Mouse (Mus musculus): ENCODE data around the gene D030056L22Rik. TPM values are rescaled to one million over a fixed set of nuclear protein-coding genes. Genes with fewer than 3 reads are reported as not detected.

The D030056L22Rik gene
- polyA plus RNA-seq, 1 experiment from 2014 or later, result 31.0 TPM

DNA sequence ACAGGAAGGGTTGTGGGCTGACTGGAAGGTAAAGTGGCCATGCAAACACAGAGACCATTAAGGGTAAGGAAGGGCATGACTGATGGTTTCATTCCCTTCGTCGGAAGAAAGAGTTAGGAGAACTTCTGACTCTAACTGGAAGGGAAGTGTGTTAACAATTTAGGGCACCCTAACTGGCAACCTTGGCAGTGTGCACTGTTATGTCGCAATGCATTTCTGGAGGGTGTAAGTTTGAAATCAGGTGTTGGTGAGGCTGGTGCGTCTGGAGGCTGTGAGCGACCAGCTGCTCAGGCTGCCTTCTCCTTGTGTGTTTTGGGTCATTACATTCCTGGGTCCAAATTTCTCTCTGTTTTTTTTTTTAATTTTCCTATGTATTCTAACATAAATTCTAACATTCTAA lies 31.0 kb downstream of the D030056L22Rik start:
- no peaks in the 10 kb centered on the region for H3K36me3 ChIP-seq (ENCODE audit: insufficient read depth, low read length)
- WGBS, result 81% methylated on average over 5 of the region's 5 CpGs
- H3K9me3 ChIP-seq (replicated peaks; ENCODE audit: low read length), result no peaks in the 10 kb centered on the region
- H3K27me3 ChIP-seq (ENCODE audit: insufficient read depth, low read length), result no peaks in the 10 kb centered on the region
- ATAC-seq (replicated peaks; ENCODE audit: low FRiP score, low read depth) (no peak), DNase-seq (ENCODE audit: low spot score) (no peak)
- H3K4me3 ChIP-seq (replicated peaks; ENCODE audit: low read depth, low read length), result no peak overlapping the region
- no peaks in the 10 kb centered on the region for H3K4me1 ChIP-seq (replicated peaks; ENCODE audit: insufficient read depth, low read length)
- H3K27ac ChIP-seq, result no peak overlapping the region
- H3K9ac ChIP-seq (ENCODE audit: low read depth, low read length), result no peak overlapping the region
- no peak for TF ChIP-seq CTCF (IDR thresholded peaks at IDR 0.05; ENCODE audit: low read depth)
- no peak overlapping the region for H3K4me2 ChIP-seq (ENCODE audit: low read length)

DNA sequence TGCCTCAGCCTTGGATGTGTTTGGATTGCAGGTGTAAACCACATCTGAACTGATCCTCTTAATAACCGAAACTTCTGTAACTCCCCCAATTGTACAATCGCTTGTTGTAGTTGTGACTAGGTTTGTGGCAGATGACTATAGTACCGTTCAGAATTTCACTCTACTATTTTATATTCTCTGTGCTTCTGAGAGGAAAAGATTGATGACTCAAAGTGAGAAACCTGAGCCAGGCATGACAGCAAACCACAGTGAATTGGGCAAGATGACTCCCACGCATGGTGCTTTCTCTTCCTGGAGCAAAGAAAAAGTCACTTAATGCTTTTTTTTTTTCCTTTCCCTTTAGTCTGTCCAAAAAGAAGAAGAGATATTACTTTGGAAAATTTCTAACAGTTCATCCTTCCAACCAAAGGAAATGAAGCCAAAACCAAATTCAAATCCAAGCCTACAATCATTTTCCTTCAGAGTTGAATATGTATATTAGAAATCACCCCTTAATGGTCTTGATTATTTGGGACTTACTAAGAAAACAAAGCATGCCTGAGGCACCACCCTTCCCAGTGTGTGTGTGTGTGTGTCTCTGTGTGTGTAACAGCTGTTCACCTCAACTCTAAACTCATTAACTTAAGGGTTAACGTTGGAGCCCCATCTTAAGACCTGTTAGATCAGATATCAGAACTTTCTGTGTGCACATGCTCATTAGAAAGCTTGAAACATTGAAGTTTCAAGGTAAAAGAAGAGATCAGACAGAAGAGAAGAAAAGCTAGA lies 33.8 kb downstream of the D030056L22Rik start:
- Histone ChIP-seq H3K4me1 (replicated peaks; ENCODE audit: insufficient read depth, low read length) (no peaks in the 10 kb centered on the region), H3K4me3 (replicated peaks; ENCODE audit: low read depth, low read length) (no peak overlapping the region), H3K36me3 (ENCODE audit: insufficient read depth, low read length) (no peaks in the 10 kb centered on the region), H3K27ac (no peak overlapping the region), H3K9me3 (replicated peaks; ENCODE audit: low read length) (no peaks in the 10 kb centered on the region), H3K27me3 (ENCODE audit: insufficient read depth, low read length) (no peaks in the 10 kb centered on the region), H3K9ac (ENCODE audit: low read depth, low read length) (no peak overlapping the region), H3K4me2 (ENCODE audit: low read length) (no peak overlapping the region)
- DNase-seq (ENCODE audit: low spot score) (peak; percentile 57), ATAC-seq (replicated peaks; ENCODE audit: low FRiP score, low read depth) (no peak)
- TF ChIP-seq CTCF (IDR thresholded peaks at IDR 0.05; ENCODE audit: low read depth), result no peak
- WGBS, result 50% methylated on average over 5 of the region's 5 CpGs

DNA sequence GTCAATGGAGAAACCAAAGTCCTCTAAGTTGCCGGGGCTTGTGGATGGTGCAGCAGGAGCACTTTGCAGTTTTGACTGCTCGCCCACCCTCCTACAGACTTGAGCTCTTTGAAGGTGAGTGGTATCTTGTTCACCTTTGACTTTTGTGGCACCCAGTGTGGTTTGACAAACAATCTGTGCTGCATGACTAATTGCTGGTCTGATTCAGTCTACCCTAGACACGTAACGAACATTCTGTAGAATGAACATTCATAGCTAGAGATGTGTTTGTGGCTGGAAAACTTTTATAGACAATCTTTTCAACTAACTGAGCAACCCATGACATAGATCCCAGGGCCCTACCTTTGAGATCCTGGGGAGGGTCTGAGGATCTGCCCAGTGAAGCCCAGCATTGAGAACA lies 34.4 kb downstream of the D030056L22Rik start:
- Histone ChIP-seq H3K27me3 (ENCODE audit: insufficient read depth, low read length) (no peaks in the 10 kb centered on the region), H3K4me2 (ENCODE audit: low read length) (no peak overlapping the region), H3K4me3 (replicated peaks; ENCODE audit: low read depth, low read length) (no peak overlapping the region), H3K27ac (no peak overlapping the region), H3K4me1 (replicated peaks; ENCODE audit: insufficient read depth, low read length) (no peaks in the 10 kb centered on the region), H3K9ac (ENCODE audit: low read depth, low read length) (no peak overlapping the region), H3K36me3 (ENCODE audit: insufficient read depth, low read length) (no peaks in the 10 kb centered on the region), H3K9me3 (replicated peaks; ENCODE audit: low read length) (no peaks in the 10 kb centered on the region)
- WGBS, result 81% methylated on average over 4 of the region's 4 CpGs
- no peak for ATAC-seq (replicated peaks; ENCODE audit: low FRiP score, low read depth)
- TF ChIP-seq CTCF (IDR thresholded peaks at IDR 0.05; ENCODE audit: low read depth), result no peak
- DNase-seq (ENCODE audit: low spot score), result no peak

DNA sequence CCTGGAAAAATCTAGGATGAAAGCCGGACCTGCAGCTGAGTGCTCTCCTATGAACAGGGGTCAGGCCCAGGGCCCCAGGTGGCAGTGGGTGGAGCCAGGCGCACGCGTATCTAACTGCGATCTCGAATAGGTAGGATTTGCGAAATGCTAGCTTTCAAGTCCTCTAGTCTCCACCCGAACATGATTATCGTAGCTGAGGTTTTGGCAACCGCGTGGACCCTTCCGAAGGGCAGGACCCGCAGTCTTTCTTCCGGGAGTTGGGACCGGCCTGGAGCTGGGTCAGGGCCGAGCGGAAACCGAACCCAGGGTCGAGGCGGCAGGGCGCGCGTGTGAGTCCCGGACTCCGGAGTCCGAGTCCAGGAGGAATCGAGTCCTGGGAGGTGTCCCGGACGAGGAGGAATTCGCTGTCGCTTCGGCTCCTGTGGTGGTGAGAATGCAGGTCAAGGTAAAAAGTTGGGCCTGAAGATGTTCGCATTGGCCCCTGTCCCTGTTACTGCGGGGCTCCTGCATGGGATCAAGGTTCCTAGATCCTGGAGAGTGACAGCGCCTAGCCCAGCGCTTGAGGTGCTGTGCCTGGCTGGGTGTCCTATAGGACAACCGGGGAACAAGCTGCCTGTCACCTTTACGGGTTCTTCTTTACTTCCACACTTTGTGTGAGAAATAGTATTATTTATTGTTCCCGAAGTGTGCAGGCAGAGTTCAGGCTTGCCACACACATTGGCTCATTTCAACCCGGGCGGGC lies 36.8 kb downstream of the D030056L22Rik start, which contains the start of gene Trpm6:
TSS of gene Trpm6 (plus strand) at position 386 of the 742 bp plus-strand sequence.
- Histone ChIP-seq H3K27ac (no peak within 1 kb of the TSS), H3K9me3 (replicated peaks; ENCODE audit: low read length) (no peaks in the 10 kb centered on the region), H3K27me3 (ENCODE audit: insufficient read depth, low read length) (no peaks in the 10 kb centered on the region), H3K9ac (ENCODE audit: low read depth, low read length) (peak within 1 kb of the TSS; percentile 38; the same call in 1 of the 2 replicates), H3K36me3 (ENCODE audit: insufficient read depth, low read length) (no peaks in the 10 kb centered on the region), H3K4me1 (replicated peaks; ENCODE audit: insufficient read depth, low read length) (no peaks in the 10 kb centered on the region), H3K4me2 (ENCODE audit: low read length) (peak within 1 kb of the TSS; percentile 60), H3K4me3 (replicated peaks; ENCODE audit: low read depth, low read length) (peak within 1 kb of the TSS; percentile 23)
- TF ChIP-seq CTCF (IDR thresholded peaks at IDR 0.05; ENCODE audit: low read depth), result no peak
- WGBS, result 5% methylated on average over 41 of the region's 41 CpGs
- ATAC-seq (replicated peaks; ENCODE audit: low FRiP score, low read depth) (peak; percentile 65; the same call in 1 of the 2 replicates), DNase-seq (ENCODE audit: low spot score) (no peak)

DNA sequence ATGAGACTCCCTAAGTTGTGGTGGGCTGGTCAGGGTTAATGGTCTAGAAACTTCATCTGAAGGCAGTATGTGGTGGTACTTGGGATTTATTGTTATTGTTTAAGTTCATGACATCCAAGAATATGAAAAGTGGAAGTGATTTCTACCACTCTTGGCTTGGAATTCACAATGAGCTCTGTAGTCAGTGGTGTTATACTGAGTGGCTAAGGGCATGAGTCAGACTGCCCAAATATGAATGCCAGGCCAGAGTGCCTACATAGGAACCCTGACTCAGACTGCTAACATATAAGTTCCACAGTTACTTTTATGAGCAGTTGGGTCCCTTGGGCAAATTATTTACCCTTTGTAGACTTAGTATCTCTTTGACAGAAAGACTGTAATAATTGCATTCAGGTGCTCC lies 44.2 kb downstream of the D030056L22Rik start:
- no peaks in the 10 kb centered on the region for H3K9me3 ChIP-seq (replicated peaks; ENCODE audit: low read length)
- H3K27ac ChIP-seq, result no peak overlapping the region
- no peak overlapping the region for H3K4me3 ChIP-seq (replicated peaks; ENCODE audit: low read depth, low read length)
- H3K36me3 ChIP-seq (ENCODE audit: insufficient read depth, low read length), result no peaks in the 10 kb centered on the region
- H3K4me2 ChIP-seq (ENCODE audit: low read length), result no peak overlapping the region
- DNase-seq (ENCODE audit: low spot score), result no peak
- H3K4me1 ChIP-seq (replicated peaks; ENCODE audit: insufficient read depth, low read length), result 0 out of 2 replicates have a peak, but pooled peaks cover 3% of the 10 kb centered on the region
- no peak for TF ChIP-seq CTCF (IDR thresholded peaks at IDR 0.05; ENCODE audit: low read depth)
- no peak for ATAC-seq (replicated peaks; ENCODE audit: low FRiP score, low read depth)
- H3K9ac ChIP-seq (ENCODE audit: low read depth, low read length), result no peak overlapping the region
- H3K27me3 ChIP-seq (ENCODE audit: insufficient read depth, low read length), result no peaks in the 10 kb centered on the region

DNA sequence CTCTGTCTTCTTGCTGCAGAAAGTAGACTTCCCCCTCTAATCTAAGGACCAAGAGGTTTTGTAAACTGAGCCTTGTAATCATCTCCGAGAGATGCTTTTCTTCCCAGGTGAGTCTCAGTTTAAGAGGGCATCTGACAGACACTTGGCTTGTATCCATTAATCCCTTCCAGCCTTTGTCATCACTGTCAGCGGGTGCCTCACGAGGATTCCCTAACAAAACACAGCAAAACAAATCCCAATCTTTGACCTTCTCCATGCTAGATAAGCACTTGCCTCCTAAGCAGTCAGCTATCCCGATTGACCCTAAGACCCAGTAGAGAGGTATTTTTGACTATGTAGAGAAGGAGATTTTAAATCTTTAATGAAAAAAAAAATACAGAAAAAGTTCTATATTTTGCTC lies 44.7 kb downstream of the D030056L22Rik start:
- no peak for DNase-seq (ENCODE audit: low spot score)
- no peak overlapping the region for H3K9ac ChIP-seq (ENCODE audit: low read depth, low read length)
- H3K27ac ChIP-seq, result no peak overlapping the region
- ATAC-seq (replicated peaks; ENCODE audit: low FRiP score, low read depth), result no peak
- no peaks in the 10 kb centered on the region for H3K36me3 ChIP-seq (ENCODE audit: insufficient read depth, low read length)
- no peak overlapping the region for H3K4me2 ChIP-seq (ENCODE audit: low read length)
- TF ChIP-seq CTCF (IDR thresholded peaks at IDR 0.05; ENCODE audit: low read depth), result no peak
- 0 out of 2 replicates have a peak, but pooled peaks cover 3% of the 10 kb centered on the region for H3K4me1 ChIP-seq (replicated peaks; ENCODE audit: insufficient read depth, low read length)
- no peaks in the 10 kb centered on the region for H3K9me3 ChIP-seq (replicated peaks; ENCODE audit: low read length)
- H3K4me3 ChIP-seq (replicated peaks; ENCODE audit: low read depth, low read length), result no peak overlapping the region
- H3K27me3 ChIP-seq (ENCODE audit: insufficient read depth, low read length), result no peaks in the 10 kb centered on the region
- 72% methylated on average over 4 of the region's 4 CpGs for WGBS

All from kidney, postnatal 0 days (tissue).